Mouse (Mus musculus) hindbrain, embryonic 10.5 days (tissue): Measurements from ENCODE around the gene Sox5. TPM values are rescaled to one million over a fixed set of nuclear protein-coding genes. Genes with fewer than 3 reads are reported as not detected.

Source experiments
- DNase-seq: peaks from one replicate; pipeline ENCODE4 v3.0.0-alpha.2; 2017; ENCODE audit warnings: low spot score
- H3K27ac ChIP-seq: fragments of 300-500 bp; sonication (generic); 2 replicates; pipeline ENCODE4 v1.5.1; 2016; ENCODE audit warnings: mild to moderate bottlenecking, moderate library complexity
- H3K27me3 ChIP-seq: fragments of 300-500 bp; sonication (generic); 2 replicates; pipeline ENCODE4 v1.6.1; 2016; ENCODE audit warnings: mild to moderate bottlenecking; ENCODE audit not compliant: poor library complexity, insufficient read depth, severe bottlenecking
- H3K36me3 ChIP-seq: fragments of 300-500 bp; sonication (generic); 2 replicates; pipeline ENCODE4 v1.6.1; 2016; ENCODE audit warnings: mild to moderate bottlenecking, moderate library complexity
- H3K4me1 ChIP-seq: fragments of 300-500 bp; sonication (generic); replicated peaks from 2 replicates; pipeline ENCODE4 v1.6.1; 2016; ENCODE audit warnings: mild to moderate bottlenecking
- H3K4me3 ChIP-seq: fragments of 300-500 bp; sonication (generic); 2 replicates; pipeline ENCODE4 v1.5.1; 2016; ENCODE audit warnings: mild to moderate bottlenecking, moderate library complexity
- H3K9me3 ChIP-seq: fragments of 300-500 bp; sonication (generic); 2 replicates; pipeline ENCODE4 v1.6.1; 2016; ENCODE audit warnings: mild to moderate bottlenecking, moderate library complexity
- WGBS: fragments of 180-500 bp; shearing (Covaris S2); methylation state at CpG from one replicate; pipeline ENCODE4 v1.1.7; 2016; 5-methylcytosine and 5-hydroxymethylcytosine counted together
- polyA plus RNA-seq: library from polyadenylated mRNA; unstranded; fragments of >200 nt; fragmentation: Nextera tagmentation; extraction: Ambion mirVana; gene quantifications from 2 replicates; pipeline ENCODE4 v1.2.1, GENCODE M21; 2016

Gene Sox5
- polyA plus RNA-seq, 1 experiment from 2014 or later: 30.6 TPM

DNA sequence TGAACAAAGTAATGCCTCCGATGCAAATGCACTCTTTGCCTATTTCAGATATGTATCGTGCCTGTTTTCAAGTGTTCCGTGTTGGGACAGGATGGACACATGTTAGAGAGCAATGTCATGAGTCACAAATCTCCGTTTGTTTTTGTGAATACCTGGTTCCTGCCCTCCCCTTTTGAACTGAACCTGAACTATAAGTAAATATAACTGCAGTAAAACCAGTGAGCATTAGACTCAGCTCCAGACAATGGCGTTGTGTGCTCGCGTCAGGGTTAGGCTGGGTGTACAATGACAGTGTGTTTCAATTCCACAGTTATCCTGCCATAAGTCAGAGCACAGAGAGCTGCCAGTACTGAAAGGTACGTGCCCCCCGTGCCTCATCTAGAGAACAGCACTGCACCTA is 739.8 kb downstream of the Sox5 start:
- no peaks in the 10 kb centered on the region; the same call in 1 of the 2 replicates for H3K27me3 ChIP-seq
- no peak overlapping the region for H3K4me3 ChIP-seq
- DNase-seq: no peak
- no peak overlapping the region for H3K27ac ChIP-seq
- WGBS: 72% methylated on average over 9 of the region's 9 CpGs
- H3K9me3 ChIP-seq: no peaks in the 10 kb centered on the region
- peaks cover 57% of the 10 kb centered on the region for H3K4me1 ChIP-seq
- no peaks in the 10 kb centered on the region for H3K36me3 ChIP-seq

DNA sequence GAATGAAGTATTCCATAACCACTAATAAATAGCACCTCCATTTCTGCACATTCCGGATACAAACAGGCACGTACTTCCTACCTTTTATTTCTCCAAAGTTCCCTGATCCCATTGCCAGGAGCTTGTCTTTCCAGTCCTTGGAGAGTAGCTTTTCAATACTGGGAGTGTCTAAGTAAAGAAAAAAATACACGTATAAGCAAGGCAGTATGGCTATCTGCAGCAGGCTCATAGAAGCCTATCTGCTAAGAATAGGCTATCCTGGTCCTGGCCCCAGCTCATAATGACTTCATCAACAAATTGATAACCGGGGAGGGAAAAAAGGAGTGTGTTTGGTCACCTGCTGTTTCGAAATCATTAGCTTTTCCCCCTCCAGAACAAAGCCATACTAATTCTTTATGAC is 740.6 kb downstream of the Sox5 start:
- Histone ChIP-seq H3K36me3 (no peaks in the 10 kb centered on the region), H3K4me1 (peaks cover 57% of the 10 kb centered on the region), H3K27ac (no peak overlapping the region), H3K27me3 (no peaks in the 10 kb centered on the region; the same call in 1 of the 2 replicates), H3K4me3 (no peak overlapping the region), H3K9me3 (no peaks in the 10 kb centered on the region)
- DNase-seq: no peak
- 67% methylated on average over 5 of the region's 5 CpGs for WGBS

DNA sequence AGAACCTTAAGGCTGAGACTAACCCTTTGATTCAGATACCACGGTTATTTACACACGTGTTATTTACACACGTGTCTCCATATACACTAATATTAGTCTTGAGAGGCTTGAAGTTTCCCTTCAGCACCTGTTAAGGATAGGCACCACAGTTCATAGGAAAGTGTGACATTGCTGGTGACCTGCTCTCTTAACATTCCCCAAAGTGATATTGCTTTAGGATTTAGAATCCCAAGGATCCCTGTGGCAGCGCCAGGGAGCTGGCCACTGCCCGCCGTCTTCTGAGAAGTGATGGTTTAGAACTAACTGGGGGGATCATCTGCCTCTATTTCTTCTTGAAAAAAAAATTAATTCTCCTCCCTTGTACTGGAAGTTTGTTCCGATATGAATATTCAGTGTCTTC is 741.4 kb downstream of the Sox5 start:
- DNase-seq: no peak
- peaks cover 51% of the 10 kb centered on the region for H3K4me1 ChIP-seq
- no peaks in the 10 kb centered on the region for H3K9me3 ChIP-seq
- no peak overlapping the region for H3K4me3 ChIP-seq
- no peaks in the 10 kb centered on the region; the same call in 1 of the 2 replicates for H3K27me3 ChIP-seq
- no peak overlapping the region for H3K27ac ChIP-seq
- H3K36me3 ChIP-seq: no peaks in the 10 kb centered on the region
- 96% methylated on average over 7 of the region's 7 CpGs for WGBS

DNA sequence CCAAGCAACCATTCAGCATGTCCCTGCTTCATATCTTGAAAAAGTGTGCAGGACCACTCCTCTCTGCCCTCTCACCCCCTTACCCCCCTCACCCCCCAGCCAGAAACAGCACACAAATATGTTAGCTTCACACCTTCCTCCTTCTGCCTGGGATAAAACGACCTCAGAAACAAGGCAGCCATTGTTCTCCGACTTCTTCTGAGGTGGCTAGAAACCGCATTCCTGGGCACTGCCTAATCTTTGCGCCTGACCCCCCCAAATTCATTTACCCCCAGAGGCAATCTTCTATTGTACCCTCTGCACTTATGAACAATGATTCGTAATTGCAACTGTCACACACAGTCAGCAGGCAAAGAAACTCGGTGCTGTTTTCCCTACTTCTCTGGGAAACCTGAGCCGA is 742.6 kb downstream of the Sox5 start:
- H3K4me1 ChIP-seq: peaks cover 50% of the 10 kb centered on the region
- H3K4me3 ChIP-seq: no peak overlapping the region
- H3K36me3 ChIP-seq: no peaks in the 10 kb centered on the region
- WGBS: 23% methylated on average over 7 of the region's 7 CpGs
- H3K27me3 ChIP-seq: no peaks in the 10 kb centered on the region; the same call in 1 of the 2 replicates
- peak; percentile 29 for DNase-seq
- H3K9me3 ChIP-seq: no peaks in the 10 kb centered on the region
- peak overlapping the region; percentile 56; the same call in 1 of the 2 replicates for H3K27ac ChIP-seq

DNA sequence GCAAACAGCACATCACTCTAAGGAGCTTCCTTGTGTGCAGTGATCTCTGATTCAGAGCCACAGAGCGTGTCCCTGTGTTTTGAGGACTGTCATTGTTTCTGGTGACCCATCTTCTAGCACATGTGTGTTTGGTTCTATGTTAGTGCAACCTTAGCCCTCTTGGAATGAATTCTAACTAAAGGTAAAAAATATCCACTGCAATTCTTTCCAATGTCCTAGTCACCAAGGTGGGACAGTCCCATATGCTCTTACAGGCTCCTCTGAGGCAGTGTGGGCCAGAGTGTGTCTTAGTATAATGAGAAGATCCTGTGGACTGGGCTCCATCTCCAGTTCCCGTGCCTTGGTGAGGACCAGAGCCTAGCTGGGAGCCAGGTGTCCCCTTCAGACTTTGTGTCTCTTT is 748.6 kb downstream of the Sox5 start:
- H3K4me3 ChIP-seq: no peak overlapping the region
- 0 out of 2 replicates have a peak, but pooled peaks cover 3% of the 10 kb centered on the region for H3K4me1 ChIP-seq
- H3K36me3 ChIP-seq: peaks cover 6% of the 10 kb centered on the region
- H3K9me3 ChIP-seq: no peaks in the 10 kb centered on the region
- H3K27me3 ChIP-seq: no peaks in the 10 kb centered on the region; the same call in 1 of the 2 replicates
- no peak for DNase-seq
- no peak overlapping the region for H3K27ac ChIP-seq
- 93% methylated on average over 2 of the region's 2 CpGs for WGBS

DNA sequence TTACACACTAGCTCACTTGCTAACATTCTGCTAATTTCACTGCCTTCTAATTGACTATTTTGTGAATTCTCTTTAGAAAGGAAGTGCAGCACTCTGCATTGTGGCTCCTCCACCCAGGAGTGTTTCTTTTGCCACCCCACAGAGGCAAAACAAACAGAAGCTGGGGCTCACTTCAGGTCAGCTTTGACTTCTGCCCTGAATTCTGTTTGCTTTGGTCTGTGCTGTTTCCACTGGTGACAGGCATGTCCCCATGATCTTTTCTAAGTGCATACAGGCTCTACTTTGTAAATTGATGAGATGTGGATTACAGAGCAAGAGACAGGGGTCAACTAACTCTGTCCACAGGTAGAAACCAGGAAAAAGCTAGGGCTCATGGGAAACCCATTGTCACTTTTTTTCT is 764.8 kb downstream of the Sox5 start:
- 0 out of 2 replicates have a peak, but pooled peaks cover 13% of the 10 kb centered on the region for H3K36me3 ChIP-seq
- H3K4me3 ChIP-seq: no peak overlapping the region
- H3K4me1 ChIP-seq: 0 out of 2 replicates have a peak, but pooled peaks cover 4% of the 10 kb centered on the region
- DNase-seq: no peak
- no peaks in the 10 kb centered on the region for H3K9me3 ChIP-seq
- no peak overlapping the region for H3K27ac ChIP-seq
- no peaks in the 10 kb centered on the region for H3K27me3 ChIP-seq

DNA sequence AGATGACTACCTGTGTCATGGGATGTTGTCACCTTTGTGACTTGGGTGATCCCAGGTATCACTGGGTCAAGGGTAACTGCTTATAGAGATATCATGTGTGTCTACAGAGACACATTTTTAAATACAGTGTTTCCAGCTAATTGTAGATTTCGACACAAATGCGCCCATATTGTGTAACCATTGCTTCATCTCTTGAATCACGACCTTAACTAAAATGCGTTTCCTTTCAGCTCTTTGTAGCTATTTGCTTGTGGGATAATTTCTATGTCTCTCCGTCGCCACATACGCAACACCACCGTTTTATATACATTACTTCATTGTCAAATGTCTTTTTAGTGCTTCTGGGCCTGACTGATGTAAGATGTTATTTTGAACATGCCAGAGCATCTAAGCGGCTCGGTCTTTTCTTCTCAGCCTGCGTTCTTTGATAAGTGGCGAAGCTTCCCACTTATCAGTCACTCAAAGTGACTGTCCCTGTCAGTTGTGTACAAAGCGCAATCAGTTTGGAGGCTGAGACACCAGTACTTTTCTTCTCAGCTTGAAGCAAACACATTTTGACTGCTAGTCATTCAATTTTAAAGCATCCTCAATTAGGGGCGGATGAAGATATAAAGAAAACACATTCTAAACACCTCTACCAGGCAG is 769.8 kb downstream of the Sox5 start:
- H3K36me3 ChIP-seq: 0 out of 2 replicates have a peak, but pooled peaks cover 9% of the 10 kb centered on the region
- no peaks in the 10 kb centered on the region for H3K27me3 ChIP-seq
- no peaks in the 10 kb centered on the region for H3K9me3 ChIP-seq

DNA sequence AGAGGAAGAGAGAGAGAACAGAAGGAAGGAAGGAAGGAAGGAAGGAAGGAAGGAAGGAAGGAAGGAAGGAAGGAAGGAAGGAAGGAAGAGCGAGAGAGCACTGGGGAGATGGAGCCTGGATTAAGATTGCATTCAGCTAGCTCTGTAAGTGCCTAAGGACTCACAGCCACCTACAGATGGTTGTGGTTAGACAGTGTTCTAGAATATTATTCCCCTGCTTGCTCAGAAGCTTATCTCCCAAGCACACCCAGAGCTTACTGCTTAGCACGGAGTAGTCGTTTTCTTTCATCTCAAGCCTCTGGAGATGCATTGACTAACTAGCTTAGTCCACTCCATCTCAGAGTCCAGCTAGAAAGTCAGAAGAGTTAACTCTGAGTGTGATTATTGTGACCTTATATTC is 770.8 kb downstream of the Sox5 start:
- Histone ChIP-seq H3K27ac (no peak overlapping the region), H3K4me3 (no peak overlapping the region), H3K4me1 (no peaks in the 10 kb centered on the region), H3K9me3 (no peaks in the 10 kb centered on the region), H3K36me3 (0 out of 2 replicates have a peak, but pooled peaks cover 9% of the 10 kb centered on the region), H3K27me3 (no peaks in the 10 kb centered on the region)
- DNase-seq: no peak
- 85% methylated on average over 3 of the region's 3 CpGs for WGBS

More for the DNA sequence above, 769.8 kb downstream of the Sox5 start:
- H3K4me1 ChIP-seq: no peaks in the 10 kb centered on the region
- H3K27ac ChIP-seq: no peak overlapping the region
- no peak for DNase-seq
- no peak overlapping the region for H3K4me3 ChIP-seq
- 86% methylated on average over 14 of the region's 14 CpGs for WGBS

DNA sequence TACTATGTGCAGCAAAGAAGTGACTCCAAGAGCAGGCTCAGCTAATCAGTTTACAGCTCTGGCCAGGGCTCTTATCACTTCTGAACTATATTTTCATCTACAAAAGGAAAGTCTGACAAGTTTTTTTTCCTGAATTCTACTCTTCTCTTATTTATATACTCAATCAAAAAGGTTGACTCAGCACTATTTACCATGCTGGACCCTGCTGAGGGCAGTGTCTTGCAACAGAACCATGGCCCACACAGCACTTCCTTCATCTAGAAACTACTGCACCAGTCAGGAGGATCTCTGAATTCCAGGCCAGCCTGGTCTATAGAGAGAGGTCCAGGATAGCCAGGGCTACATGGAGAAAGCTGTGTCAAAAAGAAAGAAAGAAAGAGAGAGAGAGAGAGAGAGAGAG is 771.5 kb downstream of the Sox5 start:
- Histone ChIP-seq H3K9me3 (no peaks in the 10 kb centered on the region), H3K4me1 (no peaks in the 10 kb centered on the region), H3K27ac (no peak overlapping the region), H3K27me3 (no peaks in the 10 kb centered on the region), H3K36me3 (0 out of 2 replicates have a peak, but pooled peaks cover 3% of the 10 kb centered on the region), H3K4me3 (no peak overlapping the region)
- DNase-seq: no peak

DNA sequence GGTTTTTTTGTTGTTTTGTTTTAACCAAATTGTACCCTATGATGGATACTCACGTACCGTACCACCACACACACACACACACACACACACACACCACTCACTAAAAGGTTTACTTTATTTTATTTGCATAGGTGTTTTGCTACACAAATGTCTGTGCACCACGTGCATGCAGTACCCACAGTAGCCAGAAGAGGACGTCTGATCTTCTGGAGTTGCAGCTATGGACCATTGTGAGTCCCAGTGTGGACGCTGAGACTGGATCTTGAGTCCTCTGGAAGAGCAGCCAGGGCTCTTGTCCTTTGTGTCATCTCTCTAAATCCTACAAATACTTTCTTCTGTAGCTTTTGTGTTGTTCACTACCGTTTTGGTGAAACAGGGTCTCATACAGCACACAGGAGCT is 776.6 kb downstream of the Sox5 start:
- no peaks in the 10 kb centered on the region for H3K27me3 ChIP-seq
- 91% methylated on average over 6 of the region's 6 CpGs for WGBS
- no peaks in the 10 kb centered on the region for H3K9me3 ChIP-seq
- H3K4me1 ChIP-seq: no peaks in the 10 kb centered on the region
- H3K4me3 ChIP-seq: no peak overlapping the region
- no peaks in the 10 kb centered on the region for H3K36me3 ChIP-seq
- H3K27ac ChIP-seq: no peak overlapping the region
- DNase-seq: no peak

DNA sequence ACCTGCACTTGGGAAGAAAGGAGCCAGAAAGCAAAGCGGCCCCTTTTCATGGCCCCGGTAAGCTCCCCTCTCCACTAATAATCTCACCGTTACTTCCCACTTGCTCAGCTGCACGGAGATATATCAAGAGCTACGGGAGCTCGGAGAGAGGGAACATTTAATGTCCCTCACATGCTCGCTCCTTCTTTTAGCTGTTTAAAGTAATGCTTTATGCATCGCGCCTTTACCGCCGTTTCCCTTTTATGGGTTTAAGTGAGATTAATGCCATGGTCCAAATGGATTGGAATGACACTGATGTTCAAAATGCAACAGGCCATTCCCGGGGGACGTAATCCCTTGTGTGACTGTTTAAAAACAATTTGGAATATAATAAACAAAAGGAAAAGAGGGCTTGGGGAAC is 783.6 kb downstream of the Sox5 start:
- Histone ChIP-seq H3K4me1 (peaks cover 6% of the 10 kb centered on the region), H3K9me3 (no peaks in the 10 kb centered on the region), H3K4me3 (no peak overlapping the region), H3K27ac (no peak overlapping the region), H3K27me3 (no peaks in the 10 kb centered on the region), H3K36me3 (no peaks in the 10 kb centered on the region)
- no peak for DNase-seq
- 90% methylated on average over 13 of the region's 13 CpGs for WGBS

DNA sequence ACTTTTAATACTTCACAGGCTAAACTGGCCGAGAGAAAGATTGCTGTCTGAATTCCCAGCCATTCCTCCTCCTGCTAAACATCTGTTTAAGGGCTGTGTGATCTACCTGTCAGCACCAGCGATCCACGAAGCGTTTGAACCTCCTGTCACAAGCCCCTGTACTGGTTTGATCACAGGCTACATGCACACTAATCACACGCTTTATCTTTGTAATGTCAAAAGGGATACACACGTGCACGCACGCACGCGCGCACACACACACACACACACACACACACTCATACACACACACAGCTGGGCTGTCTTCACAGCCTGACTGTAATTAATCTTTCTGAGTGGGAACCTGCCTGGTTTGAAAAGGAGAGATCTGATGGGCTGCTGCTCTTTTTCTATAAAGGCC is 784.2 kb downstream of the Sox5 start:
- H3K4me3 ChIP-seq: no peak overlapping the region
- H3K4me1 ChIP-seq: peaks cover 6% of the 10 kb centered on the region
- H3K36me3 ChIP-seq: no peaks in the 10 kb centered on the region
- no peak overlapping the region for H3K27ac ChIP-seq
- no peaks in the 10 kb centered on the region for H3K9me3 ChIP-seq
- DNase-seq: no peak
- 85% methylated on average over 11 of the region's 11 CpGs for WGBS
- no peaks in the 10 kb centered on the region for H3K27me3 ChIP-seq

DNA sequence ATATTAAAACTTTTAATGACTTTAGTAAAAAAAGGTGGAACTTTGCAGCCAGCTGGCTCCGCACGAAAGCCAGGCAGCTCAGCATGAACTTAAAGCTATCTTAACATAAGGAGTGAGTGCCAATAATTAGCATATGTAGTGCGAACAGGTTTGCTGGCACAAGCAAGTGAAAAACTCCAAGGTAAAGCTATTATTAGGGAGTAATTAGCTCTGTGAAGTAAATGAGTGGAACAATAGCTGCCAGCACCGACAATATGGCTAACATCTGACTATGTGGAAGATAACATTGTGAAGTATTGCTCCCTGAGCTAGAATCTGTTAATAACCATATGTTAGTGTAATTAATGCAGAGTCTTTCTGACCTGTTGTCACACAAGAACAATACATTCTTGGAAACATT is 786.7 kb downstream of the Sox5 start:
- Histone ChIP-seq H3K36me3 (no peaks in the 10 kb centered on the region), H3K9me3 (no peaks in the 10 kb centered on the region), H3K27ac (no peak overlapping the region), H3K27me3 (no peaks in the 10 kb centered on the region), H3K4me3 (no peak overlapping the region), H3K4me1 (peaks cover 6% of the 10 kb centered on the region)
- no peak for DNase-seq
- 55% methylated on average over 4 of the region's 4 CpGs for WGBS

DNA sequence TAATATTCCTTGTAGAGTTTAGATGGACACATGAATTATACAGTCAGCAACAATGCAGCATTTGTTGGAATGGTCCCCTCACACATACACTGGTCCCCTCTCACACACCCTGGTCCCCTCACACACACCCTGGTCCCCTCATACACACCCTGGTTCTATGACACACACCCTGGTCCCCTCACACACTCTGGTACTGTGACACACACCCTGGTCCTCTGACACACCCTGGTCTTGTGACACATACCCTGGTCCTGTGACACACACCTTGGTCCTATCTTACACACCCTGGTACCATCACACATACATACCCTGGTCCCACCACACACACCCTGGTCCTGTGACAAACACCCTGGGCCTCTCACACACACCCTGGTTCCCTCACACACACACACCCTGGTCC is 794.2 kb downstream of the Sox5 start:
- Histone ChIP-seq H3K27ac (no peak overlapping the region), H3K4me3 (no peak overlapping the region)
- no peak for DNase-seq

More for the DNA sequence above, 794.2 kb downstream of the Sox5 start:
- no peaks in the 10 kb centered on the region for H3K36me3 ChIP-seq
- H3K4me1 ChIP-seq: no peaks in the 10 kb centered on the region
- no peaks in the 10 kb centered on the region for H3K9me3 ChIP-seq
- no peaks in the 10 kb centered on the region for H3K27me3 ChIP-seq
